Mouse (Mus musculus): ENCODE results near the gene Acot3. TPM values are rescaled to one million over a fixed set of nuclear protein-coding genes. Genes with fewer than 3 reads are reported as not detected.
"Not testable (repeated sequence)": the region's sequence is repeated elsewhere in the genome, so short reads cannot be mapped to it uniquely, and the experiment has no call there.

Acot3 gene
- polyA plus RNA-seq, 1 experiment from 2014 or later = 3.2 TPM

DNA sequence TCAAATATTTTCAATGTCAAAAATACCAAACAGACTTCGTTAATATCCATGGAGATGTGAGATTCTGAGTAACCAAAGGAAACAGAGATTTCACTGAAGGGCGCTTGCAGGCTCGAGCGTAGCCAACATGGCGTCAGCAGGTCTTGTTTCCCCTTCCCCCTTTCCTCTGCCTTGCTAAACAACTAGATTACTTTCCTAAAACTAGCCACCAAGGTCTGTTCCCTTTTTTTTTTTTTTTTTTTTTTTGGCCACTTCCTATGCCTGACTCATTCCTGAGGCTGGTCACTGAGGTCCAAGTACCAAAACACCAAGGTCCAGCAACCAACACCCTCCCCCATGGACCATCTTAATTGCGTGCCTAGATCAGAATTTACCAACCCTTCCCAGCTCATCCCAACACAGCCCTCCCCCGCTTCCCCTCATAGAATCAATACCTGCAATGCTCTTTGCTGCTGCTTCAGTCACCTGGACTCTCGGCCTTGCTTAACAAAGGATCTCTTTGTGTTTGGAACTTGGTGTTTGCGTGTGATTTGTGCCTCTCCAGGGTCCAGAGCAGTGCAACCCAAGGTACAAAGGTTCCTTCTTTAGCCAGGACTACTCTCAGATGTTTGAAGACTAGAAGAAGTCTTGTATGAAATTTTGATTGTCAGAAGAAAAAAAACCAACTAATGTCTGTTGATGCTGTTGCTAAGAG is 28.7 kb upstream of the Acot3 start:
- 0 out of 2 replicates have a peak overlapping the region, but pooled peaks have one; percentile 3 for H3K27ac ChIP-seq
- no peak overlapping the region for H3K4me2 ChIP-seq (replicated peaks)
- ATAC-seq = peak; percentile 70
- WGBS = 66% methylated on average over 9 of the region's 9 CpGs
- H3K27me3 ChIP-seq (replicated peaks) = no peaks in the 10 kb centered on the region
- H3K36me3 ChIP-seq = no peaks in the 10 kb centered on the region
- H3K4me1 ChIP-seq (replicated peaks) = no peaks in the 10 kb centered on the region
- H3K9me3 ChIP-seq = no peaks in the 10 kb centered on the region
- H3K9ac ChIP-seq = no peak overlapping the region
- H3K4me3 ChIP-seq (replicated peaks) = no peak overlapping the region

DNA sequence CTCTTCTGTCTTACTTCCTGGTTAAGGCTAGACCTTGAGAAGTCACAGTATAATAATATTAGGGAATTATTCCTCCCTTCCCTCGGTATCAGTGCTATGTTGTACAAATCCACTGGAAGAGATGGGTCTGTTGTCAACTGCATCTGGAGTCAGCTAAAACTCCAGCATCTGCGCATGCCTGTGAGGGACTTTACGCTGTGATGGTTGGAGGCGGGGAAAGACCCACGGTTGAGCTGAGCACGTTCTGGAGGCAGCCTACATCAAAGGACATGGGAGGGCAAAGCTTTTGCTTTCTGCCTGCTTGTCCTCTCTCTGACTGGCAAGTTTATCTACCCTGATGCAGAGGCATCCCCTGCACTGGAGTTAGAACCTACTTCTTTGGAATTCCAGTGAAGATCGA is 26.1 kb upstream of the Acot3 start:
- Histone ChIP-seq H3K36me3 (no peaks in the 10 kb centered on the region), H3K27ac (no peak overlapping the region), H3K4me2 (replicated peaks) (no peak overlapping the region), H3K9ac (no peak overlapping the region), H3K9me3 (no peaks in the 10 kb centered on the region), H3K27me3 (replicated peaks) (no peaks in the 10 kb centered on the region), H3K4me3 (replicated peaks) (no peak overlapping the region), H3K4me1 (replicated peaks) (no peaks in the 10 kb centered on the region)
- WGBS = 87% methylated on average over 7 of the region's 7 CpGs
- no peak for ATAC-seq

DNA sequence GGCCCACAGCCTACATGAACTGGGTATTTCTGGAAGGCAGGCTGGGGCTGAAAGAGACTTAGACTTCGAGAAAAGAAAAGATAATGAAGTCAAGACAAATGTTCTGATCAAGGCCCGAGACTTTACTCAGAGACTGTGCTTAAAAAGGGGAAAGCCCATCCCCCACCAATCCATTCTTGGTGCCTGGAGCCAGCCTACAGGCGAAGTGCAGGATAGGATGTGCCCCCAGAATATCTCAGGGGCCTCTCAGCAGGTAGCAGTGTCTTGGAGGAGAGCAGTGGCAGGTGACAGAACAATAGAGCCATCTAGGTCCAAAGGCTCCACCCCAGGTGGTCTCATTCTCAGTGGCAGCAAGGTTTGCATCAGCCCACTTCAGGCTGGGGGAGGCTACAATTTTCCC is 23.6 kb upstream of the Acot3 start:
- ATAC-seq; H3K4me3 ChIP-seq (replicated peaks); H3K9me3 ChIP-seq; H3K4me2 ChIP-seq (replicated peaks); H3K27me3 ChIP-seq (replicated peaks); H3K36me3 ChIP-seq; H3K9ac ChIP-seq; H3K4me1 ChIP-seq (replicated peaks); H3K27ac ChIP-seq: not testable (repeated sequence)
- 72% methylated on average over 3 of the region's 3 CpGs for WGBS

DNA sequence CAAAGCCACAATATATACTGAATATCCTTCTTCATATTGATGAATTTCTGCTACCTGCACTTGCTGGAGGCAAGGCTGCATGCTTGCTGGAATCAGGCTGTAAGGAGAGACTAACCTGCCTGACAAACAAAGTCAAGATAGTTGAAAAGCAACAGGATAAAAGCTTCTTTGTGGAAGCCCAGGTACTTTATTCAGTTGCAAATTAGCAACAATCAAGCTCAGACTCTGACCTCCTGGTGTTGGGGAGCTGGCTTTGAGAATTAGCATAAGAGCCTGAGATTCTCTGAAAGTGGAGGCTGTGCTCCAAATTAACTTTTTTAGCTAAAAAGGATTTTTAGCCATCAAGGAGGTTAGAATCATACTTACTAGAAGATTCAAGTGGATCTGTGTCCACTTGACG is 22.9 kb upstream of the Acot3 start:
- H3K36me3 ChIP-seq; H3K27me3 ChIP-seq (replicated peaks); H3K4me1 ChIP-seq (replicated peaks); H3K27ac ChIP-seq; H3K9ac ChIP-seq; H3K4me2 ChIP-seq (replicated peaks); H3K4me3 ChIP-seq (replicated peaks); ATAC-seq; H3K9me3 ChIP-seq: not testable (repeated sequence)
- WGBS = 97% methylated on average over 1 of the region's 1 CpGs

DNA sequence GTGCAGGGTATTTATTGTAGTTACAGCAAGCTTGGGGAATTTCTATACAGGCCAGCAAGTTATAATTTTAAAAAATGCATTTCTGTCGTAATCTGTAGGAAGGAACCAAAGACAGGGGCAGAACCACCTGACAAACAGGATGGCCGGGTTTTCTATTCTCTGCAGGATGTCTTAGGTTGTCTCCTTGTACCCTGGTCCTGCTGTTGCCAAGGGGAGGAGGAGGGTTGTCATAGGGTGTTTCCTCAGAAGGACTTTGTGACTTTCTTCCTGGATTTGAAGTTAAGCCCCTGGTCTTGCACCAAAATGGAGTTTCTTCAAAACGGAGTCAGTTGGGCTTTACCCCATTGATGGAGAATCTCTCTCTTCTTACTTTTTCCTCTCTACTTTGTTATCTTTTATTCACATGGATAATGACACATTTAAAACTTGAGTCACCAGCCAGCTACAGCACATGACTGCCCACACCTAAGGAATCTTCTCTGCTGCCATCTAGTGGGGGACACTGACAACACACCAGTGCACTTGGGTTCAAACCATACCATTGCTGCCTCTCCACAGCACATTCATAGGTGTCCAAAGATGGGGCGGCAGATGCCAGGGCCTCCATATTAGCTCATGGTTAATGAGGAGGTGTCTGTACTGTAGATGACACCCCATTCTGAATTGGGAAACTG is 21.1 kb upstream of the Acot3 start:
- H3K4me2 ChIP-seq (replicated peaks) = no peak overlapping the region
- no peak overlapping the region for H3K9ac ChIP-seq
- ATAC-seq = peak; percentile 87
- H3K27ac ChIP-seq = no peak overlapping the region
- H3K4me1 ChIP-seq (replicated peaks) = no peaks in the 10 kb centered on the region
- no peaks in the 10 kb centered on the region for H3K27me3 ChIP-seq (replicated peaks)
- H3K36me3 ChIP-seq = no peaks in the 10 kb centered on the region
- no peak overlapping the region for H3K4me3 ChIP-seq (replicated peaks)
- H3K9me3 ChIP-seq = no peaks in the 10 kb centered on the region
- 63% methylated on average over 4 of the region's 4 CpGs for WGBS

DNA sequence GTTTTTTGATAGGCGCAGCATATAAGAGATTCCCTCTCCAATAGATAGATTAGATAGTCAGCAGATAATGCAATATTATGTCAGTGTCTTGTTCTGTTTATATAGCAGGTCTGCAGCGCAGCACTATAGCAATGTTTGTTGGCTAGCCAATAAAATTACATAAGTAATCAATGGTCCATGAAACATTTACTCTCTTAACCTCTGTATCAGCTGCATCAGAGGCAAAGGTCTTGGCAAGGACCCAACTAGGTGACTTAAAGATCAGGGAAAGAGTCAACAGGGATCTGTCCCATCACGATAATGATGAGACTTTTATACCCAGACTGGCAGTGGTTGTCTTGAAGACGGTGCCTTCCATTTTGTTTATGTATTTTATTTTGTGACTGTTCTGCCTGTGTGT is 19.1 kb upstream of the Acot3 start:
- 83% methylated on average over 4 of the region's 4 CpGs for WGBS
- H3K9ac ChIP-seq = no peak overlapping the region
- ATAC-seq = no peak
- H3K4me2 ChIP-seq (replicated peaks) = no peak overlapping the region
- no peaks in the 10 kb centered on the region for H3K36me3 ChIP-seq
- H3K27me3 ChIP-seq (replicated peaks) = no peaks in the 10 kb centered on the region
- no peak overlapping the region for H3K4me3 ChIP-seq (replicated peaks)
- H3K4me1 ChIP-seq (replicated peaks) = peaks cover 4% of the 10 kb centered on the region; the same call in 1 of the 2 replicates
- H3K9me3 ChIP-seq = no peaks in the 10 kb centered on the region
- H3K27ac ChIP-seq = no peak overlapping the region

DNA sequence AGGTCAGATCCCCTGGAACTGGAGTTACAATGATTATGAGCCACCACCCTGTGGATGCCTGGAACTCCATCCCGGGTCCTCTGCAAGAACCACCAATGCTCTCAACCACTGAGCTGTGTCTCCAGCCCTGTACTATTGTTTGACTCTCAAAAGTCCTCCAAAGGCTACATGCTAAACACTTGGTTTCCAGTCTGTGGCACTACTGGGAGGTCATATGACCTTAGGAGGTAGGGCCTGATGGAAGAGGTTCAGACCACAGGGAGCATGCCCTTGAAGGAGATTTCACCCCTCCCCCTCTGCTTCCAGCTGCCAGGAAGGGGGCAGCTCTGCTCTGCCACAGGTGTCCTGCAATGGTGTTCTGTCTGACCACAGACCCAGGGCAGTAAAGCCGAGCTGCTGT is 18.6 kb upstream of the Acot3 start:
- ATAC-seq = not testable (repeated sequence)
- 74% methylated on average over 2 of the region's 2 CpGs for WGBS

DNA sequence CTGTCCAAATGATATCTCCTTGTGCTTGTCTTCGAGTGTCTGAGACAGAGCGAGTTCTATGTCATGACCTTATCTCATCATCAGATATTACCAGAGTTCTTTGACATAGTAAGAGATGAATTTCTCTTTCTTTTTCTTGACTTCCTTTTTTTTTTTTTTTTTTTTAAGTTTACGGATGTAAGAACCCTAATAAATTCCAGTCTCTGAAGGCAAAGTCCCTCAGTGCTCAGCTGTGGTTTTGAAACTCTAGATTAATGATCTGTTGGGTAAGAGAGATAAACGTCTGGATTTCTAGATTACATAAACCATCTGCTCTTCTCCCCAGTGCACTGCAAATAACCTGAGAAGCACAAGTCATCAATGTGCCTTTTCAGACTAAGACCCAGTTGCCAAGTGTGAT is 17.8 kb upstream of the Acot3 start:
- 22% methylated on average over 4 of the region's 4 CpGs for WGBS
- no peak overlapping the region for H3K27ac ChIP-seq
- H3K4me2 ChIP-seq (replicated peaks) = no peak overlapping the region
- H3K36me3 ChIP-seq = no peaks in the 10 kb centered on the region
- no peak overlapping the region for H3K4me3 ChIP-seq (replicated peaks)
- no peaks in the 10 kb centered on the region for H3K27me3 ChIP-seq (replicated peaks)
- peaks cover 4% of the 10 kb centered on the region; the same call in 1 of the 2 replicates for H3K4me1 ChIP-seq (replicated peaks)
- no peaks in the 10 kb centered on the region for H3K9me3 ChIP-seq
- ATAC-seq = no peak
- no peak overlapping the region for H3K9ac ChIP-seq

More for the DNA sequence above, 18.6 kb upstream of the Acot3 start:
- not testable (repeated sequence) for H3K27ac ChIP-seq; H3K9ac ChIP-seq; H3K4me1 ChIP-seq (replicated peaks); H3K36me3 ChIP-seq; H3K4me3 ChIP-seq (replicated peaks); H3K9me3 ChIP-seq; H3K27me3 ChIP-seq (replicated peaks); H3K4me2 ChIP-seq (replicated peaks)

DNA sequence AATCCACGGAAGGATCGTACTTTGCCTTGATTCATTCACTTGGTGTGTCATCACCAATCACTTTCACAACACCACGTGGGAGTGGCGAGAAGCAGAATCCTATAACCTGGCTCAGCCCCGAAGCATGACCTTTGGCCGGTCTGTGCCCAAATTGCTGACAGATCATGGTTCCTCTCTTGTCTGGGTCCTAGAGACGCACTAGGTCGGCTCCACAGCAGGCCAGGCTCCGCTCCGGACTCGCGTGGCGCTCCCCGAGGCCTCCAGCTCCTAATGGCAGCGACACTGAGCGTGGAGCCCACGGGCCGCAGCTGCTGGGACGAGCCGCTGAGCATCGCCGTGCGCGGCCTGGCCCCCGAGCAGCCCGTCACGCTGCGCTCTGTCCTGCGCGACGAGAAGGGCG is 13.7 kb upstream of the Acot3 start, which contains the start of gene Acot4:
Gene Acot4, plus strand, starts transcription at position 139 of the 400 bp plus-strand sequence.
- not testable (repeated sequence) for H3K9me3 ChIP-seq; H3K36me3 ChIP-seq; H3K4me1 ChIP-seq (replicated peaks); H3K27me3 ChIP-seq (replicated peaks)
- H3K4me2 ChIP-seq (replicated peaks) = peak within 1 kb of the TSS; percentile 70
- H3K4me3 ChIP-seq (replicated peaks) = peak within 1 kb of the TSS; percentile 48
- H3K9ac ChIP-seq = peak within 1 kb of the TSS; percentile 48
- ATAC-seq = peak; percentile 77
- 5% methylated on average over 32 of the region's 32 CpGs for WGBS
- H3K27ac ChIP-seq = peak within 1 kb of the TSS; percentile 7

DNA sequence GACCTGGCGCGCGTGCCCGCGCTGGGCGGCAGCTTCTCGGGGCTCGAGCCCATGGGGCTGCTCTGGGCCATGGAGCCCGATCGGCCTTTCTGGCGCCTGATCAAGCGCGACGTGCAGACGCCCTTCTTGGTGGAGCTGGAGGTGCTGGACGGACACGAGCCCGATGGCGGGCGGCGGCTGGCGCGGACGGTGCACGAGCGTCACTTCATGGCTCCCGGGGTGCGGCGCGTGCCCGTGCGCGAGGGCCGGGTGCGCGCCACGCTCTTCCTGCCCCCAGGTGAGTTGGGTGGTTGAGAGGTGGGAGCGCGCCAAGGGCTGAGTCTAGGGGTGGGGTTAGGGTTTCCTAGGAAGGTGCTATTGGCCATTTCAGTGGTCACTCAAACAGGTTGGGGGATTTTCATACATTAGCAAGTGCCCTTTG is 13.2 kb upstream of the Acot3 start, which contains the start of gene Gm49366:
Gene Gm49366, plus strand, starts transcription at position 245 of the 421 bp plus-strand sequence.
- H3K4me2 ChIP-seq (replicated peaks) = peak within 1 kb of the TSS; percentile 70
- 2% methylated on average over 39 of the region's 39 CpGs for WGBS
- H3K27ac ChIP-seq = peak within 1 kb of the TSS; percentile 7
- peak; percentile 78 for ATAC-seq
- peak within 1 kb of the TSS; percentile 48 for H3K4me3 ChIP-seq (replicated peaks)
- not testable (repeated sequence) for H3K36me3 ChIP-seq; H3K9me3 ChIP-seq; H3K27me3 ChIP-seq (replicated peaks); H3K4me1 ChIP-seq (replicated peaks)
- H3K9ac ChIP-seq = peak within 1 kb of the TSS; percentile 48

DNA sequence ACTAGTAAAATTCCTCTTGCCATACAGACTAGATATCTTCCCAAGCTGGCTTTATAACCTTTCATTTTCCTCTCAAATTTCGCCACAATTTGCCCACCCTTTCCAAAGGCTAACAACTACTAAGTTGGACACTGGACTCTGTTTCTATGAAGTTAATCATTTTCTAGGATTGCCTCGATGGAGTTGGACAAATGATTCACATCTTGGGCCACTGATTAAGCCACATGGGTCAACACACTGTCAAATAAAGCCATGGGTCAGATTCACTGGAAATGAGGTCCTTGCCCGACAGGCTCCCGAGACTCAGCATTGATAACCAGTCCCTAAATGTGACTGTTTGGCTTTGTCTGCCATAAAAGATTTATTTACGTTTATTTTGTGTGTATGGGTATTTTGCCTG is 9.7 kb upstream of the Acot3 start:
- no peak overlapping the region for H3K4me2 ChIP-seq (replicated peaks)
- peaks cover 4% of the 10 kb centered on the region; the same call in 1 of the 2 replicates for H3K4me1 ChIP-seq (replicated peaks)
- peak; percentile 42; the same call in 1 of the 2 replicates for ATAC-seq
- H3K4me3 ChIP-seq (replicated peaks) = no peak overlapping the region
- no peaks in the 10 kb centered on the region for H3K27me3 ChIP-seq (replicated peaks)
- WGBS = 49% methylated on average over 5 of the region's 5 CpGs
- no peak overlapping the region for H3K9ac ChIP-seq
- H3K27ac ChIP-seq = no peak overlapping the region
- no peaks in the 10 kb centered on the region for H3K9me3 ChIP-seq
- H3K36me3 ChIP-seq = no peaks in the 10 kb centered on the region

DNA sequence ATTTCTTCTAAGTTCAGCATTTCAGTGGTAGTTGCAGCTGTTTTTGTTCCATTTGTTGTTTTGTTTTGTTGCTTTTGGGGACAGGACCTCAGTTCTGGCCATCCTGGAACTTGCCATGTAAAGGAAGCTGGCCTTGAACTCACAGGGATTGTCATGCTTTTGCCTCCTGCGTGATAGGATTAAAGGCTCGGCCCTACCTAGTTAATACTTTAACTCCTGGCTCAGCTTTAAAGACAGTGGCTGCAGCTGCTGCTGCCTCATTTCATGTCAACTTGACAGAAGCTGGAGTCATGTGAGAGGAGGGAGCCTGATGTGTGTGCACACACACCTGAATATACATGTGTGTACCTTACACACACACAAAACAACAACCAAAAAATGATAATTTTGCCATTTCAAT is 7.9 kb upstream of the Acot3 start:
- WGBS = 60% methylated on average over 2 of the region's 2 CpGs
- H3K4me2 ChIP-seq (replicated peaks) = no peak overlapping the region

DNA sequence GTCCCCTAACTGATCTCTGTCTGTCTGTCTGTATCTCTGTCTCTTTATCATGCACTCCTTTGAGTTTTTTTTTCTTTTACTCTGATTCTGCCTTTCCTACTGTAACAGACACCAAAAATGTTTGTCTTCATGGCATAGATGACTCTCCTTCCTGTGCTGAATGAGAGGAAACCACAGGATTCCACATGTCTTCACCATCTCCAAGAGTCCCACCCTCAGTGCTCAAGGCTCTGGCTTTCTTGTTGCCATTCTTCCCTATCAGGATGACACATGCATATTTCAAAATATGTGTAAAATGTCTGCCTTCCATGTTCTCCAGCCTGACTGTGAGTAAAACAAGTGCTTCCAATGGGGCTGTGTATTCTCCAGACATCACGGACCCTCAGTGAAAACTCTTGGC is 5.0 kb upstream of the Acot3 start:
- H3K36me3 ChIP-seq = no peaks in the 10 kb centered on the region
- no peak overlapping the region for H3K9ac ChIP-seq
- H3K27ac ChIP-seq = no peak overlapping the region
- H3K4me2 ChIP-seq (replicated peaks) = no peak overlapping the region
- H3K9me3 ChIP-seq = no peaks in the 10 kb centered on the region
- H3K4me3 ChIP-seq (replicated peaks) = no peak overlapping the region
- H3K27me3 ChIP-seq (replicated peaks) = no peaks in the 10 kb centered on the region
- ATAC-seq = no peak
- no peaks in the 10 kb centered on the region for H3K4me1 ChIP-seq (replicated peaks)
- 87% methylated on average over 1 of the region's 1 CpGs for WGBS

More for the DNA sequence above, 7.9 kb upstream of the Acot3 start:
- Histone ChIP-seq H3K27ac (no peak overlapping the region), H3K27me3 (replicated peaks) (no peaks in the 10 kb centered on the region), H3K4me1 (replicated peaks) (no peaks in the 10 kb centered on the region), H3K4me3 (replicated peaks) (no peak overlapping the region), H3K36me3 (no peaks in the 10 kb centered on the region), H3K9me3 (no peaks in the 10 kb centered on the region), H3K9ac (no peak overlapping the region)
- no peak for ATAC-seq
